Mouse (Mus musculus) cerebellum, adult 2 months (tissue): ENCODE results near the gene Arhgef38.

Experiments used
- CTCF ChIP-seq: fragments of 200-500 bp; IDR thresholded peaks from 2 replicates; pipeline ENCODE4 v1.5.1; 2011; ENCODE audit warnings: low read depth, mild to moderate bottlenecking, control low read depth, low read length, moderate library complexity, borderline replicate concordance; ENCODE audit not compliant: insufficient read depth
- POLR2A ChIP-seq: fragments of 200-500 bp; IDR thresholded peaks from 2 replicates; pipeline ENCODE4 v1.6.1; 2011; ENCODE audit warnings: low read length, control low read depth, borderline replicate concordance; ENCODE audit not compliant: insufficient read depth

GRCm38 (mm10) chr3:133090247-133091120, 144.3 kb downstream of the Arhgef38 start:
- no peak for TF ChIP-seq CTCF
- no peak for TF ChIP-seq POLR2A
